Mouse (Mus musculus) telencephalon, adult 2 months (tissue): ENCODE measurements at regions not wholly inside any gene's neighbourhood (a gene's known extent, or its start where the extent isn't known, plus 50 kb on each side); places are given as distances from the start of the nearest gene placed in this dataset.

Source experiments
- DNase-seq: peaks from one replicate; pipeline ENCODE4 v3.0.0-alpha.2; 2011; ENCODE audit warnings: low read depth, low spot score

- DNase-seq, result peak; percentile 55
Observed at GRCm38 (mm10) chr12:97717812-97718211, 541.4 kb downstream of the Galc start.
